Mouse (Mus musculus) brain, embryonic 14.5 days (tissue): Measurements from ENCODE around the gene Gnb1.

ENCODE experiments used
- CTCF ChIP-seq: fragments of 200-500 bp; IDR thresholded peaks from 2 replicates; pipeline ENCODE4 v1.5.1; 2012; ENCODE audit warnings: inconsistent platforms, mild to moderate bottlenecking, moderate library complexity, borderline replicate concordance; ENCODE audit not compliant: insufficient read depth, insufficient read length; ENCODE audit errors: extremely low read depth
- POLR2A ChIP-seq: fragments of 200-500 bp; IDR thresholded peaks from 2 replicates; pipeline ENCODE4 v1.6.1; 2012; ENCODE audit warnings: mild to moderate bottlenecking, inconsistent platforms, borderline replicate concordance; ENCODE audit not compliant: poor library complexity, insufficient read depth, insufficient read length, severe bottlenecking; ENCODE audit errors: extremely low read depth

DNA sequence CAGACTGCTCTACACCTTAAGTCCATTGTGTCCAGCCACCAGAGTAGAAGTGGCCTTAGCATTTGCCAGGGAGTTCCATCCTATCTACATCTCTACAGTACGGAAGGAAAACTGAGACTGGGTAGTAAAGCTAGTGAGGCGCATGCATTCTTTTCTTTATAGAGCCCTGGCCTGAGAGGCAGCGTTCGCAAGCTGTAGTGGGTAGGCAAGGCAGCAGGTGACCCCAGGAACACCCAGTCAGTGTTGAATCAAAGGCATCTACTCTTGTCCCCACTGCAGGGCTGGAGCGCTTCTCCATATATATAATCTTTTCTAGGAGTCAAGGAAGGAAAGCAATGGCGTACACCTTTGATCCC is 9.1 kb upstream of the Gnb1 start:
- TF ChIP-seq POLR2A (no peak), CTCF (no peak)
